Mouse (Mus musculus) stomach, postnatal 0 days (tissue): ENCODE measurements around the gene Fibcd1.

Source experiments
- CTCF ChIP-seq: IDR thresholded peaks from 2 replicates; pipeline ENCODE4 v1.5.1; 2016; ENCODE audit warnings: antibody characterized with exemption, low read depth, mild to moderate bottlenecking, moderate library complexity
- EP300 ChIP-seq: optimal IDR thresholded peaks from 2 replicates; pipeline ENCODE3; 2016; ENCODE audit warnings: antibody characterized with exemption

GRCm38 (mm10) chr2:31801416-31801815 is 44.4 kb downstream of the Fibcd1 start:
- TF ChIP-seq CTCF: no peak
- TF ChIP-seq EP300: no peak
